In the genomic region with DNA sequence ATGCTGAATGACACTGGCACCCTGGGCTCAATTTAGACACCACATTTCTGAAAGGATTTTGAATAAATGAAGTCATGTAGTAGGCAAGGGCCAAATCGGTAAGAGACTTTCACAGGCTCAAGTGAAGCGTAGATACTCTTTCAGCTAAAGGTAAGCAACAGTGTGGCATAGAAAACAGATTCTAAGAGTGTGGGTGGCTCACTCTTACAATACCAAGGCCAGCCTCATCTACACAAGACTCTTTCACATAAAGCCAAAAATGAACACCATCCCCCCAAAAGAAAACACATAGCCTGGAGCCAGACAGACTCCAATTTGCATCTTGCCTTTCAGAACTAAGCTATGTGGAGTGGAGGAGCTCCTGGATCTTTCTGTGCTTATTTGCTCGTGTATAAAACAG, we compare ENCODE assay signal across 24 mouse cellular contexts. TPM values are rescaled to one million over a fixed set of nuclear protein-coding genes. Genes with fewer than 3 reads are reported as not detected.
DNase-seq lines count a peak whose midpoint lies in the region; ATAC-seq and TF ChIP-seq lines count a peak whose summit lies in the region.
"Had no signal": no experiment of that assay in that cellular context is flagged by ENCODE, and none has a peak within 500 bp of the region (broad histone marks: within the 10 kb centered on the region; RNA-seq: fewer than 3 reads in every experiment).

No protein-coding gene starts in this region.

- H3K36me3 ChIP-seq in forebrain, embryonic 15.5 days: no peaks in the 10 kb centered on the region
- no peaks in the 10 kb centered on the region for H3K36me3 ChIP-seq in forebrain, postnatal 0 days (ENCODE audit: insufficient read depth)
- no peaks in the 10 kb centered on the region for H3K36me3 ChIP-seq in forebrain, embryonic 16.5 days (ENCODE audit: control insufficient read depth, insufficient read depth)
- H3K36me3 ChIP-seq in forebrain, embryonic 11.5 days (ENCODE audit: control insufficient read depth, insufficient read depth, low read length): no peaks in the 10 kb centered on the region
- H3K36me3 ChIP-seq: G1E had no signal

- WGBS in forebrain, embryonic 15.5 days: 52% methylated on average over 3 of the region's 3 CpGs
- 51% methylated on average over 3 of the region's 3 CpGs for WGBS in forebrain, postnatal 0 days
- 55% methylated on average over 3 of the region's 3 CpGs for WGBS in forebrain, embryonic 16.5 days
- 81% methylated on average over 3 of the region's 3 CpGs for WGBS in forebrain, embryonic 11.5 days

- TF ChIP-seq CTCF in forebrain, postnatal 0 days (IDR thresholded peaks at IDR 0.05; ENCODE audit: low read depth): no peak
- no peak for TF ChIP-seq CTCF in brain, embryonic 14.5 days (IDR thresholded peaks at IDR 0.05; ENCODE audit: borderline replicate concordance, extremely low read depth, insufficient read depth, insufficient read length)

- intact Hi-C loops in left cerebral cortex, postnatal 25 days (cut with DNase I): no loop called here

- TF ChIP-seq POLR2A in brain, embryonic 14.5 days (IDR thresholded peaks at IDR 0.05; ENCODE audit: borderline replicate concordance, extremely low read depth, insufficient read depth, insufficient read length, poor library complexity, severe bottlenecking): no peak

- no peak overlapping the region for H3K4me3 ChIP-seq in forebrain, embryonic 15.5 days
- H3K4me3 ChIP-seq in forebrain, postnatal 0 days (ENCODE audit: low read depth, low read length): no peak overlapping the region
- H3K4me3 ChIP-seq in forebrain, embryonic 16.5 days (replicated peaks; ENCODE audit: low read length): no peak overlapping the region
- no peak overlapping the region for H3K4me3 ChIP-seq in forebrain, embryonic 11.5 days (ENCODE audit: low read depth, low read length)

- H3K27me3 ChIP-seq in forebrain, embryonic 15.5 days: no peaks in the 10 kb centered on the region
- H3K27me3 ChIP-seq in forebrain, postnatal 0 days (ENCODE audit: insufficient read depth, low read length): no peaks in the 10 kb centered on the region
- no peaks in the 10 kb centered on the region for H3K27me3 ChIP-seq in forebrain, embryonic 16.5 days (replicated peaks; ENCODE audit: control insufficient read depth, insufficient read depth, low read length)
- no peaks in the 10 kb centered on the region for H3K27me3 ChIP-seq in forebrain, embryonic 11.5 days (ENCODE audit: control insufficient read depth, insufficient read depth, low read length)
- H3K27me3 ChIP-seq: CH12.LX had no signal

- no peaks in the 10 kb centered on the region for H3K9me3 ChIP-seq in forebrain, embryonic 15.5 days
- H3K9me3 ChIP-seq in forebrain, postnatal 0 days (ENCODE audit: low read length): no peaks in the 10 kb centered on the region
- no peaks in the 10 kb centered on the region for H3K9me3 ChIP-seq in forebrain, embryonic 16.5 days (ENCODE audit: control insufficient read depth, low read length)
- H3K9me3 ChIP-seq in forebrain, embryonic 11.5 days (ENCODE audit: control insufficient read depth, low read length): no peaks in the 10 kb centered on the region

- H3K4me2 ChIP-seq in forebrain, embryonic 15.5 days (replicated peaks): no peak overlapping the region
- H3K4me2 ChIP-seq in forebrain, postnatal 0 days (ENCODE audit: low read depth): no peak overlapping the region
- H3K4me2 ChIP-seq in forebrain, embryonic 16.5 days (ENCODE audit: low read length): no peak overlapping the region
- no peak overlapping the region for H3K4me2 ChIP-seq in forebrain, embryonic 11.5 days (ENCODE audit: low read depth, low read length, severe bottlenecking)

- H3K27ac ChIP-seq in forebrain, embryonic 15.5 days (replicated peaks): no peak overlapping the region
- no peak overlapping the region for H3K27ac ChIP-seq in forebrain, postnatal 0 days (ENCODE audit: low read depth, low read length)
- H3K27ac ChIP-seq in forebrain, embryonic 16.5 days (ENCODE audit: low read length): no peak overlapping the region
- no peak overlapping the region for H3K27ac ChIP-seq in forebrain, embryonic 11.5 days (ENCODE audit: low read depth, low read length)

- peak; percentile 57 for ATAC-seq in forebrain, embryonic 15.5 days (replicated peaks)
- ATAC-seq in forebrain, postnatal 0 days: no peak
- ATAC-seq in forebrain, embryonic 16.5 days: peak; percentile 71; the same call in 1 of the 2 replicates
- no peak for ATAC-seq in forebrain, embryonic 11.5 days (replicated peaks; ENCODE audit: low FRiP score)
- ATAC-seq: activated CD4-positive, CD25-positive, alpha-beta regulatory T cell, adult 4 months; CD4-positive, CD25-positive, alpha-beta regulatory T cell, adult 4 months; Patski had no signal

- no peak overlapping the region for H3K9ac ChIP-seq in forebrain, embryonic 15.5 days (replicated peaks)
- no peak overlapping the region for H3K9ac ChIP-seq in forebrain, postnatal 0 days
- H3K9ac ChIP-seq in forebrain, embryonic 16.5 days (replicated peaks; ENCODE audit: low read depth, low read length): no peak overlapping the region
- H3K9ac ChIP-seq in forebrain, embryonic 11.5 days (ENCODE audit: low read length): no peak overlapping the region

- H3K4me1 ChIP-seq in forebrain, embryonic 15.5 days: no peaks in the 10 kb centered on the region
- H3K4me1 ChIP-seq in forebrain, postnatal 0 days (ENCODE audit: insufficient read depth): no peaks in the 10 kb centered on the region
- H3K4me1 ChIP-seq in forebrain, embryonic 16.5 days (replicated peaks; ENCODE audit: control insufficient read depth, insufficient read depth, low read length): no peaks in the 10 kb centered on the region
- H3K4me1 ChIP-seq in forebrain, embryonic 11.5 days (replicated peaks; ENCODE audit: control insufficient read depth, insufficient read depth, low read length): no peaks in the 10 kb centered on the region

- DNase-seq in forebrain, postnatal 0 days: no peak
- DNase-seq in forebrain, embryonic 11.5 days (ENCODE audit: low spot score): no peak
- peak; percentile 37 for DNase-seq in brain, embryonic 14.5 days (ENCODE audit: low read depth)
- DNase-seq in left cerebral cortex, postnatal 25 days (ENCODE audit: low spot score in 2 of 2): no peak
- DNase-seq: adrenal gland, adult 2 months; adrenal gland, adult 8-10 months; adrenal gland, postnatal 10 days; adrenal gland, postnatal 14 days; adrenal gland, postnatal 25 days; adrenal gland, postnatal 36 days; B cell, adult 2 months; cerebellum, adult 11 months; cerebellum, adult 11-12 months; cerebellum, adult 18-20 months; cerebellum, adult 2 months had no signal

RNA-seq across cellular contexts. Expression of a gene that starts 7.9 kb away (rescaled TPM):
- polyA plus RNA-seq in forebrain, embryonic 15.5 days (2015; fragmentation: Nextera tagmentation; extraction: Ambion mirVana): 5.3 and 7.6 TPM in 2 replicates
- total RNA-seq in forebrain, postnatal 0 days (2014; rRNA removed): 17.2 and 23.9 TPM in 2 replicates
- 9.2 and 13.7 TPM in 2 replicates for polyA plus RNA-seq in forebrain, postnatal 0 days (2015; fragmentation: Nextera tagmentation; extraction: Ambion mirVana)
- 6.3 and 8.2 TPM in 2 replicates for polyA plus RNA-seq in forebrain, embryonic 16.5 days (2015; fragmentation: Nextera tagmentation; extraction: Ambion mirVana)
- polyA plus RNA-seq in forebrain, embryonic 11.5 days (2014; fragmentation: Nextera tagmentation; extraction: Ambion mirVana): 5.6 and 6.6 TPM in 2 replicates
- polyA plus RNA-seq in brain, embryonic 14.5 days (2012; rRNA removed): 9.1 and 12.3 TPM in 2 replicates
- total RNA-seq in left cerebral cortex, postnatal 25 days (2021): 10 to 100 TPM in 1 of 2 experiments, 1 to 10 TPM in 1; 9.1 to 10.4 TPM
- total RNA-seq: CH12.LX, MEL had no signal
- polyA plus RNA-seq: activated CD4-positive, CD25-positive, alpha-beta regulatory T cell, adult 4 months; C2C12; CD4-positive, CD25-positive, alpha-beta regulatory T cell, adult 4 months; G1E; Patski had no signal

Comparison
In these comparisons a context has a peak if more than half of its experiments do, and no peak if none do; other contexts are left out.
1. ATAC-seq: peak in forebrain, embryonic 15.5 days (single experiment) and forebrain, embryonic 16.5 days (single experiment); none in forebrain, postnatal 0 days (single experiment) and forebrain, embryonic 11.5 days (single experiment).